Mouse (Mus musculus) lung, postnatal 0 days (tissue): ENCODE data around the gene Ccdc62. TPM values are rescaled to one million over a fixed set of nuclear protein-coding genes. Genes with fewer than 3 reads are reported as not detected.

Source experiments
- ATAC-seq: fragments of 200-750 bp; cut with Nextera tagmentation; 2 replicates; pipeline ENCODE4 v1.8.0; 2017; ENCODE audit warnings: moderate library complexity
- DNase-seq: peaks from one replicate; pipeline ENCODE4 v3.0.0-alpha.2; 2016; ENCODE audit warnings: low spot score
- H3K27ac ChIP-seq: fragments of 300-500 bp; sonication (generic); 2 replicates; pipeline ENCODE4 v1.5.1; 2014; ENCODE audit warnings: antibody characterized with exemption, mild to moderate bottlenecking, low read length, mixed read lengths
- H3K27me3 ChIP-seq: fragments of 300-500 bp; sonication (generic); replicated peaks from 2 replicates; pipeline ENCODE4 v1.6.1; 2014; ENCODE audit warnings: low read length, mixed read lengths; ENCODE audit not compliant: insufficient read depth
- H3K36me3 ChIP-seq: fragments of 300-500 bp; sonication (generic); 2 replicates; pipeline ENCODE4 v1.6.1; 2014; ENCODE audit warnings: low read length, mixed read lengths; ENCODE audit not compliant: insufficient read depth
- H3K4me1 ChIP-seq: fragments of 300-500 bp; sonication (generic); 2 replicates; pipeline ENCODE4 v1.6.1; 2014; ENCODE audit warnings: antibody characterized with exemption, low read depth, low read length, mixed read lengths; ENCODE audit not compliant: insufficient read depth
- H3K4me2 ChIP-seq: fragments of 300-500 bp; sonication (generic); replicated peaks from 2 replicates; pipeline ENCODE4 v1.6.1; 2014; ENCODE audit warnings: low read depth, mild to moderate bottlenecking, low read length, moderate library complexity, mixed read lengths
- H3K4me3 ChIP-seq: fragments of 300-500 bp; sonication (generic); 2 replicates; pipeline ENCODE4 v1.5.1; 2014; ENCODE audit warnings: low read depth, low read length
- H3K9ac ChIP-seq: fragments of 300-500 bp; sonication (generic); replicated peaks from 2 replicates; pipeline ENCODE4 v1.6.1; 2014; ENCODE audit warnings: low read depth, mild to moderate bottlenecking
- H3K9me3 ChIP-seq: fragments of 300-500 bp; sonication (generic); 2 replicates; pipeline ENCODE4 v1.6.1; 2016; ENCODE audit warnings: low read length, mixed read lengths
- CTCF ChIP-seq: IDR thresholded peaks from 2 replicates; pipeline ENCODE4 v1.5.1; 2016; ENCODE audit warnings: antibody characterized with exemption, mild to moderate bottlenecking
- EP300 ChIP-seq: IDR thresholded peaks from 2 replicates; pipeline ENCODE4 v1.6.1; 2016; ENCODE audit warnings: antibody characterized with exemption, mild to moderate bottlenecking, control low read depth
- WGBS: fragments of 180-500 bp; shearing (Covaris S2); extraction: QIAGEN DNeasy Blood & Tissue Kit; methylation state at CpG from one replicate; pipeline ENCODE4 v1.1.7; 2014; 5-methylcytosine and 5-hydroxymethylcytosine counted together
- polyA plus RNA-seq: library from polyadenylated mRNA; unstranded; fragments of >200 nt; fragmentation: Nextera tagmentation; extraction: Ambion mirVana; gene quantifications from 2 replicates; pipeline ENCODE4 v1.2.1, GENCODE M21; 2015

Gene Ccdc62
- polyA plus RNA-seq, 1 experiment from 2014 or later, result 6.3 TPM

DNA sequence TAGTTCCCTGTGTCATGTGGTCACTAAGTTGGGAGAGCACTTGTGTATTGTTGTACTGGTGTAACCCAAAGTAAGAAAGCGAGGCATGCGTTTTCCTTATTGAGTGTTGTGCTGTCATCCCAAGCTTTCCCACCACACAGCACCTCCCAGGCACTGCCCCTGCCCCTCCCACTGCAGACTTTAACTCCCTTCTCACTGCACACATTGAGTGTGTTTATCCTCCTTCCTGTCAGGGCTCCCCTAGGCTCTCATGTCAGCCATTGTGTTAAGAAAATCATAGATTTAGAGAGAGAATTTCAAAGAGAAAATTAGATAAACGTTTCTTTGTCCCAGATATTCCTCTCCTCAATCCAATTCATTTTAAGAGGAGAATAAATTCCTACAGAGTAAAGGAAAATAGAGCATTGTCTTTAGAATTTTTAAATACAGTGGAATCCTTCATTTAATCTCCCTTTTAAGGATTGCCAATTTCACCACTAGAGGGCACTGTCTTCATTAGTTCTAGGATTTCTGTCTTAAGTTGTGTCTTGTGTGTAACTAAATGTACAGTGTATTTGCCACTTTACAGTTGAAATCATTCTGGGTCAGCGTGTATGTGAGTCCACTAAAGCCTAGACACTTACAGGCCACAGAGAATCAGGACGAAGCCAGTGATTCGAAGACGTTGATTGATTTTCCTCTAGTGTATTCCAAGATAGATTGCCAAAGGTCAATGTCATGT, 16.7 kb downstream of the Ccdc62 start:
- TF ChIP-seq EP300, result no peak
- peak; percentile 82 for TF ChIP-seq CTCF
- Histone ChIP-seq H3K9me3 (no peaks in the 10 kb centered on the region), H3K27me3 (no peaks in the 10 kb centered on the region), H3K9ac (no peak overlapping the region), H3K4me2 (no peak overlapping the region), H3K4me1 (no peaks in the 10 kb centered on the region), H3K4me3 (no peak overlapping the region), H3K27ac (no peak overlapping the region), H3K36me3 (no peaks in the 10 kb centered on the region)
- ATAC-seq (peak; percentile 28; the same call in 1 of the 2 replicates), DNase-seq (peak; percentile 76)
- WGBS, result 47% methylated on average over 7 of the region's 7 CpGs

GRCm38 (mm10) chr5:123952365-123953045, 22.0 kb downstream of the Ccdc62 start:
- H3K9ac ChIP-seq, result no peak overlapping the region
- H3K9me3 ChIP-seq, result no peaks in the 10 kb centered on the region
- H3K27ac ChIP-seq, result no peak overlapping the region
- H3K4me3 ChIP-seq, result no peak overlapping the region
- no peak overlapping the region for H3K4me2 ChIP-seq
- 60% methylated on average over 5 of the region's 5 CpGs for WGBS
- H3K36me3 ChIP-seq, result no peaks in the 10 kb centered on the region
- no peaks in the 10 kb centered on the region for H3K27me3 ChIP-seq
- no peak for ATAC-seq
- TF ChIP-seq EP300, result no peak
- TF ChIP-seq CTCF, result no peak
- no peak for DNase-seq
- H3K4me1 ChIP-seq, result no peaks in the 10 kb centered on the region

- no peaks in the 10 kb centered on the region for H3K36me3 ChIP-seq
- ATAC-seq, result no peak
- 94% methylated on average over 8 of the region's 8 CpGs for WGBS
These were observed 26.7 kb downstream of the Ccdc62 start for GRCm38 (mm10) chr5:123957213-123957612.

DNA sequence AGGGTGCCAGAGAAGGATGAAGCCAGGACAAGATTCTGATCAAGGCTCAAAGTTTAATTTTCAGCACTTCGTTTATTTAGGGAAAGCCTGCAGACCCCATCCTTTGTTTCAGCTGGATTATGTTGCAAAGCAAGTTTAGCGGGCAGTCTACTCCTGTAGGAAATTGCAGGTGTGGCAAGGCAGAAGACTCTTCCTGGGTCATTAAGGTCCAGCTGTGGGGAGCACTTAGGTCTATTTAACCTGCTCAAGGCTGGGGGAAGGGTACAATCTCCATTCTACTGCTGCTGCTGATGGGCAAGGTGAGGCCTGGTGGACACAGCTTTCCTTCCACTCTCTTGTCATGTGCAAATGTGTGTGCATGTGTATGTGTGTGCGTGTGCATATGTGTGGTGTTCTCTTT, 28.5 kb downstream of the Ccdc62 start:
- Histone ChIP-seq H3K9me3 (no peaks in the 10 kb centered on the region), H3K4me2 (no peak overlapping the region), H3K4me3 (no peak overlapping the region), H3K27ac (no peak overlapping the region), H3K36me3 (no peaks in the 10 kb centered on the region), H3K27me3 (no peaks in the 10 kb centered on the region), H3K4me1 (no peaks in the 10 kb centered on the region), H3K9ac (no peak overlapping the region)
- WGBS, result 67% methylated on average over 3 of the region's 3 CpGs
- no peak for DNase-seq
- ATAC-seq, result no peak
- TF ChIP-seq CTCF, result no peak
- no peak for TF ChIP-seq EP300

More at GRCm38 (mm10) chr5:123957213-123957612, 26.7 kb downstream of the Ccdc62 start:
- Histone ChIP-seq H3K4me1 (no peaks in the 10 kb centered on the region), H3K4me2 (no peak overlapping the region), H3K27ac (no peak overlapping the region), H3K4me3 (no peak overlapping the region), H3K9ac (no peak overlapping the region), H3K9me3 (no peaks in the 10 kb centered on the region), H3K27me3 (no peaks in the 10 kb centered on the region)
- DNase-seq, result no peak
- TF ChIP-seq CTCF (no peak), EP300 (no peak)

- H3K27ac ChIP-seq, result no peak overlapping the region
- no peak overlapping the region for H3K4me3 ChIP-seq
- TF ChIP-seq CTCF, result no peak
- TF ChIP-seq EP300, result no peak
- no peaks in the 10 kb centered on the region for H3K9me3 ChIP-seq
- no peak overlapping the region for H3K4me2 ChIP-seq
- H3K4me1 ChIP-seq, result no peaks in the 10 kb centered on the region
- DNase-seq (no peak), ATAC-seq (peak; percentile 41; the same call in 1 of the 2 replicates)
- no peak overlapping the region for H3K9ac ChIP-seq
- 49% methylated on average over 8 of the region's 8 CpGs for WGBS
- H3K36me3 ChIP-seq, result no peaks in the 10 kb centered on the region
- H3K27me3 ChIP-seq, result no peaks in the 10 kb centered on the region
These were observed 29.6 kb downstream of the Ccdc62 start for GRCm38 (mm10) chr5:123960129-123960528.

- Histone ChIP-seq H3K4me2 (no peak overlapping the region), H3K36me3 (no peaks in the 10 kb centered on the region), H3K9ac (no peak overlapping the region), H3K27ac (no peak overlapping the region), H3K4me1 (no peaks in the 10 kb centered on the region), H3K9me3 (no peaks in the 10 kb centered on the region), H3K27me3 (no peaks in the 10 kb centered on the region), H3K4me3 (no peak overlapping the region)
- DNase-seq (no peak), ATAC-seq (no peak)
- TF ChIP-seq EP300 (no peak), CTCF (no peak)
- 87% methylated on average over 12 of the region's 12 CpGs for WGBS
These were observed 30.6 kb downstream of the Ccdc62 start for GRCm38 (mm10) chr5:123961046-123961445.
